Mouse (Mus musculus) liver, embryonic 14.5 days (tissue): Measurements from ENCODE around the gene Zfp750.

Source experiments
- CTCF ChIP-seq: IDR thresholded peaks from 2 replicates; pipeline ENCODE4 v1.5.1; 2016; ENCODE audit warnings: antibody characterized with exemption, low read depth, control low read depth
- EP300 ChIP-seq: IDR thresholded peaks from 2 replicates; pipeline ENCODE4 v1.6.1; 2016; ENCODE audit warnings: antibody characterized with exemption, low read depth

DNA sequence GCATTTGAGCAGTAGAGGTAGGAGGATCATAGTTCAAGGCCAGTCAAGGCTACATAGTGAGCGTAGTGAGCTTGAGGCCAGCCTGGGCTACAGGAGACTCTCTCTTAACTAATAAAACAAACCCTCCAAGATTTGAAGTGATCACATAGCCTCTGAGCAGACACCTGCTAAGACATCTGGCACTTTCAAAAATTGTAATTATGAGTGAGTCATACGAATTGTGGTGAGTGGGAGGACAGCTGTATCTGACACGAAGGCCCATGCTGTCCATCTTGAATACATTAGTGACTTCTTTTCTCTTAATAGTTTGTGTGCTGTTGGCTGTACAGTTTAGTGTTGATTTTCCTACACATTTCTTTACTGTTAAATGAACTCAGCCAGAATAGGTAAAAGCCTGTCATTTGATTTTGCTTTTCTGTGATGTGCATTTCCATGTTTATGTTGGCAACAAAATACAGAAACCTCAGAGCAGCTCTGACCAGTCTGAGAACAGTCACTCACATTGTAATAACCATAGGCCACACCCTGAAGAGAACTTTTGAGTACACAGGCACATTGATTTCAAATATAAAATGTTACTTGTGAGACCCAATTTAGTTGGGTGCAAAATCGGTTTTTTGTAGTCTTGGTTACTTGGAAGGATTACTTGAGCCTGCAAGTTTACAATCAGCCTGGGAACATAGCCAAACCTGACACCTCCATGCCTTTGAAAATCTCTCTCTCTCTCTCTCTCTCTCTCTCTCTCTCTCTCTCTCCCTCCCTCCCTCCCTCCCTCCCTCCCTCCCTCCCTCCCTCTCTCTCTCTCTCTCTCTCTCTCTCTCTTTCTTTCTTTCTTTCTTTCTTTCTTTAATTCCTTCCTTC, 16.9 kb downstream of the Zfp750 start:
- TF ChIP-seq CTCF (no peak), EP300 (no peak)
